ENCODE assay signal across 29 mouse cellular contexts in genomic region chr15:13275326-13275725, GRCm38 (mm10).
DNase-seq lines count a peak whose midpoint lies in the region; ATAC-seq lines count a peak whose summit lies in the region.
"Had no signal": no experiment of that assay in that cellular context is flagged by ENCODE, and none has a peak within 500 bp of the region (broad histone marks: within the 10 kb centered on the region; RNA-seq: fewer than 3 reads in every experiment).

No protein-coding gene starts in this region.

- no peak overlapping the region for H3K9ac ChIP-seq in kidney, embryonic 16.5 days (replicated peaks; ENCODE audit: low read length)
- H3K9ac ChIP-seq: embryonic facial prominence, embryonic 12.5 days; forebrain, embryonic 12.5 days; intestine, embryonic 15.5 days; limb, embryonic 15.5 days; liver, embryonic 14.5 days; lung, embryonic 15.5 days; neural tube, embryonic 13.5 days had no signal

- peak; percentile 34; the same call in 1 of the 2 replicates for ATAC-seq in frontal cortex, adult (ENCODE audit: low TSS enrichment)
- peak; percentile 78 for ATAC-seq in kidney, embryonic 16.5 days (ENCODE audit: low FRiP score, low TSS enrichment)
- ATAC-seq: hindbrain, embryonic 16.5 days; intestine, embryonic 15.5 days; midbrain, embryonic 16.5 days had no signal

- H3K4me2 ChIP-seq in kidney, embryonic 16.5 days (replicated peaks; ENCODE audit: low read depth, low read length): 0 out of 2 replicates have a peak overlapping the region, but pooled peaks have one; percentile 5
- H3K4me2 ChIP-seq: embryonic facial prominence, embryonic 12.5 days; forebrain, embryonic 12.5 days; intestine, embryonic 15.5 days; limb, embryonic 15.5 days; lung, embryonic 15.5 days; neural tube, embryonic 13.5 days had no signal

- no peak overlapping the region for H3K4me3 ChIP-seq in kidney, embryonic 16.5 days (ENCODE audit: low read length)
- H3K4me3 ChIP-seq: embryonic facial prominence, embryonic 12.5 days; erythroblast, embryonic 14.5 days; forebrain, embryonic 12.5 days; gastrocnemius, adult 2 months; intestine, embryonic 15.5 days; left cerebral cortex, adult 2 months; limb, embryonic 15.5 days; lung, embryonic 15.5 days; megakaryocyte, embryonic 14.5 days; myocyte; neural tube, embryonic 13.5 days had no signal

- H3K36me3 ChIP-seq in kidney, embryonic 16.5 days (ENCODE audit: insufficient read depth, low read length): no peaks in the 10 kb centered on the region
- H3K36me3 ChIP-seq: embryonic facial prominence, embryonic 12.5 days; forebrain, embryonic 12.5 days; intestine, embryonic 15.5 days; limb, embryonic 15.5 days; lung, embryonic 15.5 days; neural tube, embryonic 13.5 days had no signal

- no peak for DNase-seq in frontal cortex, adult 2 months (ENCODE audit: extremely low spot score in 1 of 2, low spot score in 1 of 2)
- peak; percentile 11 for DNase-seq in retina, embryonic 14.5 days (ENCODE audit: low spot score)
- DNase-seq in retina, postnatal 1 day: no peak
- no peak for DNase-seq in adrenal gland, postnatal 36 days
- DNase-seq in lung, adult 18-20 months: no peak
- DNase-seq: adrenal gland, adult 8-10 months; cerebellum, adult 8-10 months; cerebellum, postnatal 36 days; gastrocnemius, adult 2 months; heart, postnatal 4 days; left cerebral cortex, postnatal 4 days; lung, postnatal 36 days; thymus, adult 2 months; thymus, postnatal 4 days had no signal

- WGBS in kidney, embryonic 16.5 days: 8% methylated on average over 5 of the region's 5 CpGs

- H3K4me1 ChIP-seq in kidney, embryonic 16.5 days (ENCODE audit: insufficient read depth, low read length): peaks cover 11% of the 10 kb centered on the region; the same call in 1 of the 2 replicates
- H3K4me1 ChIP-seq: limb, embryonic 15.5 days; lung, embryonic 15.5 days; megakaryocyte, embryonic 14.5 days had no signal

- H3K27ac ChIP-seq in kidney, embryonic 16.5 days (ENCODE audit: low read length): peak overlapping the region; percentile 53
- H3K27ac ChIP-seq: embryonic facial prominence, embryonic 12.5 days; forebrain, embryonic 12.5 days; gastrocnemius, adult 2 months; intestine, embryonic 15.5 days; left cerebral cortex, adult 2 months; limb, embryonic 15.5 days; liver, embryonic 14.5 days; lung, embryonic 15.5 days; neural tube, embryonic 13.5 days had no signal

- no peaks in the 10 kb centered on the region for H3K27me3 ChIP-seq in kidney, embryonic 16.5 days (ENCODE audit: insufficient read depth, low read length)
- H3K27me3 ChIP-seq: embryonic facial prominence, embryonic 12.5 days; intestine, embryonic 15.5 days; limb, embryonic 15.5 days; lung, embryonic 15.5 days; megakaryocyte, embryonic 14.5 days; neural tube, embryonic 13.5 days had no signal

- H3K9me3 ChIP-seq in kidney, embryonic 16.5 days (ENCODE audit: low read length): no peaks in the 10 kb centered on the region
- H3K9me3 ChIP-seq: embryonic facial prominence, embryonic 12.5 days; forebrain, embryonic 12.5 days; intestine, embryonic 15.5 days; limb, embryonic 15.5 days; lung, embryonic 15.5 days; neural tube, embryonic 13.5 days had no signal
